Mouse (Mus musculus) stomach, embryonic 15.5 days (tissue): ENCODE results near the gene Ccer1. TPM values are rescaled to one million over a fixed set of nuclear protein-coding genes. Genes with fewer than 3 reads are reported as not detected.

ENCODE experiments used
- ATAC-seq: fragments of 200-750 bp; cut with Nextera tagmentation; 2 replicates; pipeline ENCODE4 v1.8.0; 2017; ENCODE audit warnings: low read depth, moderate number of reproducible peaks, moderate TSS enrichment; ENCODE audit not compliant: insufficient read depth, low FRiP score
- H3K27ac ChIP-seq: fragments of 300-500 bp; sonication (generic); 2 replicates; pipeline ENCODE4 v1.5.1; 2015; ENCODE audit warnings: mild to moderate bottlenecking, inconsistent platforms
- H3K27me3 ChIP-seq: fragments of 300-500 bp; sonication (generic); replicated peaks from 2 replicates; pipeline ENCODE4 v1.6.1; 2015; ENCODE audit warnings: inconsistent platforms
- H3K36me3 ChIP-seq: fragments of 300-500 bp; sonication (generic); 2 replicates; pipeline ENCODE4 v1.6.1; 2015; ENCODE audit warnings: inconsistent platforms
- H3K4me1 ChIP-seq: fragments of 300-500 bp; sonication (generic); 2 replicates; pipeline ENCODE4 v1.6.1; 2015; ENCODE audit warnings: inconsistent platforms
- H3K4me2 ChIP-seq: fragments of 300-500 bp; sonication (generic); 2 replicates; pipeline ENCODE4 v1.6.1; 2015; ENCODE audit warnings: mild to moderate bottlenecking, inconsistent platforms
- H3K4me3 ChIP-seq: fragments of 300-500 bp; sonication (generic); replicated peaks from 2 replicates; pipeline ENCODE4 v1.5.1; 2015; ENCODE audit warnings: inconsistent platforms
- H3K9ac ChIP-seq: fragments of 300-500 bp; sonication (generic); 2 replicates; pipeline ENCODE4 v1.6.1; 2015; ENCODE audit warnings: inconsistent platforms
- H3K9me3 ChIP-seq: fragments of 300-500 bp; sonication (generic); 2 replicates; pipeline ENCODE4 v1.6.1; 2016; ENCODE audit warnings: inconsistent platforms
- WGBS: fragments of 180-500 bp; shearing (Covaris S2); methylation state at CpG from one replicate; pipeline ENCODE4 v1.1.7; 2015; 5-methylcytosine and 5-hydroxymethylcytosine counted together
- polyA plus RNA-seq: library from polyadenylated mRNA; unstranded; fragments of >200 nt; fragmentation: Nextera tagmentation; extraction: Ambion mirVana; gene quantifications from 2 replicates; pipeline ENCODE4 v1.2.1, GENCODE M21; 2015

Ccer1 gene
- not detected in 2 replicates for polyA plus RNA-seq

DNA sequence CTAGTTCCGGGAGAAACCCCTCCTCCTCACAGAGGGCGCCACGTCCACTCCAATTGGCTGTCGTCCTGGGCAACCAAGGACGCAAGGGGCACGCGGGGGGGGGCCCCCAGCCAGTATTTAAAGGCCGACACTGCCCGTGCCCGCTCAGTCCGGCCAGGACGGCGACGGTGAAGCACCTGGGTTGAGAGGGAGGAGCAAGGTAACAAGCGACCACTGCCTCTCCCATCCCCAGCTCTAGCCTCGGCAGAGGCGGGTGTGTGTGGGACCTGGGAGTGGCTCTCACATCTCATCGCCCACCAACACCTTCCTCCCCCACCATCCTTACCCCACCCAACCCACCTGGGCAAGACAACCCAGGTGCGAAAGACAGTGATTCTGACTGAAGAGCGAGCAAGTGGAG, at the start of gene Ccer1:
TSS of gene Ccer1 (plus strand) at position 147 of the 400 bp plus-strand sequence.
- Histone ChIP-seq H3K27me3 (no peaks in the 10 kb centered on the region), H3K27ac (no peak within 1 kb of the TSS), H3K4me3 (no peak within 1 kb of the TSS), H3K9ac (no peak within 1 kb of the TSS), H3K4me1 (no peaks in the 10 kb centered on the region), H3K9me3 (no peaks in the 10 kb centered on the region), H3K4me2 (no peak within 1 kb of the TSS), H3K36me3 (no peaks in the 10 kb centered on the region)
- ATAC-seq, result no peak
- WGBS, result 78% methylated on average over 20 of the region's 20 CpGs

- Histone ChIP-seq H3K4me2 (no peak within 1 kb of the TSS), H3K4me3 (no peak within 1 kb of the TSS), H3K4me1 (no peaks in the 10 kb centered on the region), H3K27me3 (no peaks in the 10 kb centered on the region), H3K27ac (no peak within 1 kb of the TSS), H3K36me3 (no peaks in the 10 kb centered on the region), H3K9me3 (no peaks in the 10 kb centered on the region), H3K9ac (no peak within 1 kb of the TSS)
- WGBS, result 79% methylated on average over 2 of the region's 2 CpGs
- no peak for ATAC-seq
Measured at GRCm38 (mm10) chr10:97643768-97644167, 49.1 kb upstream of the Ccer1 start, which contains the start of gene Epyc. TSS of gene Epyc (plus strand) at chr10:97644068.

GRCm38 (mm10) chr10:97650334-97650733, 42.5 kb upstream of the Ccer1 start:
- WGBS, result 27% methylated on average over 2 of the region's 2 CpGs
- no peak overlapping the region for H3K9ac ChIP-seq
- H3K4me1 ChIP-seq, result no peaks in the 10 kb centered on the region
- ATAC-seq, result no peak; the same call in 1 of the 2 replicates
- no peak overlapping the region for H3K4me2 ChIP-seq
- H3K36me3 ChIP-seq, result no peaks in the 10 kb centered on the region
- no peak overlapping the region for H3K27ac ChIP-seq
- H3K9me3 ChIP-seq, result no peaks in the 10 kb centered on the region
- H3K4me3 ChIP-seq, result no peak overlapping the region
- no peaks in the 10 kb centered on the region for H3K27me3 ChIP-seq

GRCm38 (mm10) chr10:97659489-97659888, 33.4 kb upstream of the Ccer1 start:
- 92% methylated on average over 1 of the region's 1 CpGs for WGBS

GRCm38 (mm10) chr10:97668656-97669055, 24.2 kb upstream of the Ccer1 start:
- no peaks in the 10 kb centered on the region for H3K36me3 ChIP-seq
- no peak for ATAC-seq
- 0 out of 2 replicates have a peak, but pooled peaks cover 2% of the 10 kb centered on the region for H3K4me1 ChIP-seq
- no peaks in the 10 kb centered on the region for H3K9me3 ChIP-seq
- 20% methylated on average over 4 of the region's 4 CpGs for WGBS
- H3K9ac ChIP-seq, result no peak overlapping the region
- peak overlapping the region; percentile 60; the same call in 1 of the 2 replicates for H3K27ac ChIP-seq
- no peak overlapping the region for H3K4me3 ChIP-seq
- no peak overlapping the region for H3K4me2 ChIP-seq
- no peaks in the 10 kb centered on the region for H3K27me3 ChIP-seq

More at GRCm38 (mm10) chr10:97659489-97659888, 33.4 kb upstream of the Ccer1 start:
- H3K4me1 ChIP-seq, result no peaks in the 10 kb centered on the region
- H3K4me3 ChIP-seq, result no peak overlapping the region
- no peak overlapping the region for H3K27ac ChIP-seq
- no peak for ATAC-seq
- no peaks in the 10 kb centered on the region for H3K9me3 ChIP-seq
- no peak overlapping the region for H3K9ac ChIP-seq
- H3K27me3 ChIP-seq, result no peaks in the 10 kb centered on the region
- no peaks in the 10 kb centered on the region for H3K36me3 ChIP-seq
- no peak overlapping the region for H3K4me2 ChIP-seq

GRCm38 (mm10) chr10:97670202-97670601, 22.7 kb upstream of the Ccer1 start:
- ATAC-seq, result no peak
- 35% methylated on average over 4 of the region's 4 CpGs for WGBS

GRCm38 (mm10) chr10:97673239-97673638, 19.6 kb upstream of the Ccer1 start:
- H3K27ac ChIP-seq, result no peak overlapping the region
- H3K9me3 ChIP-seq, result no peaks in the 10 kb centered on the region
- no peaks in the 10 kb centered on the region for H3K27me3 ChIP-seq
- 72% methylated on average over 2 of the region's 2 CpGs for WGBS
- H3K4me1 ChIP-seq, result 0 out of 2 replicates have a peak, but pooled peaks cover 2% of the 10 kb centered on the region
- no peak for ATAC-seq
- H3K36me3 ChIP-seq, result no peaks in the 10 kb centered on the region
- H3K4me2 ChIP-seq, result no peak overlapping the region
- no peak overlapping the region for H3K4me3 ChIP-seq
- H3K9ac ChIP-seq, result no peak overlapping the region

More at GRCm38 (mm10) chr10:97670202-97670601, 22.7 kb upstream of the Ccer1 start:
- Histone ChIP-seq H3K4me1 (0 out of 2 replicates have a peak, but pooled peaks cover 2% of the 10 kb centered on the region), H3K4me2 (no peak overlapping the region), H3K9me3 (no peaks in the 10 kb centered on the region), H3K27me3 (no peaks in the 10 kb centered on the region), H3K9ac (no peak overlapping the region), H3K4me3 (no peak overlapping the region), H3K36me3 (no peaks in the 10 kb centered on the region), H3K27ac (no peak overlapping the region)

DNA sequence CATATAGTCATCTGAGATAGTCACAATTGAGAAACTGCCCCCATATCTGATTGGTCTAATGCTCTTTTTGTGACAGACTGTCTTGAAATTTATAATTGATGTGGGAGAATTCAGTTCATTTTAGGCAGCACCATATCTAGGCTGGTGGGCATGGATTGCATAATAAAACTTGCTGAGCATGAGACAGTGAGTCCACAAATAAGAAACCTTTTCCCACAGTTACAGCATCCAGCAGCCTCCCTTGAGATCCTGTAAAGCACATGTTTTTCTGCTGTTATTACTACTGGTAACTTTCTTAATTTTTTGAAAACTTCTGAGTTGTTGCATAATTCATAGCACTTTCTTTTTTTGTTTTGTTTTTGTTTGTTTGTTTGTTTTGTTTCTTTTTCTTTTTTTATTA, 9.9 kb upstream of the Ccer1 start:
- H3K36me3 ChIP-seq, result no peaks in the 10 kb centered on the region
- no peak overlapping the region for H3K27ac ChIP-seq
- no peak for ATAC-seq
- H3K4me3 ChIP-seq, result no peak overlapping the region
- no peak overlapping the region for H3K4me2 ChIP-seq
- no peaks in the 10 kb centered on the region for H3K4me1 ChIP-seq
- no peaks in the 10 kb centered on the region for H3K27me3 ChIP-seq
- no peaks in the 10 kb centered on the region for H3K9me3 ChIP-seq
- no peak overlapping the region for H3K9ac ChIP-seq

GRCm38 (mm10) chr10:97687198-97687597, 5.7 kb upstream of the Ccer1 start:
- 76% methylated on average over 1 of the region's 1 CpGs for WGBS
- Histone ChIP-seq H3K4me2 (no peak overlapping the region), H3K27ac (no peak overlapping the region), H3K9ac (no peak overlapping the region), H3K27me3 (no peaks in the 10 kb centered on the region), H3K9me3 (no peaks in the 10 kb centered on the region), H3K4me3 (no peak overlapping the region), H3K36me3 (no peaks in the 10 kb centered on the region), H3K4me1 (no peaks in the 10 kb centered on the region)
- ATAC-seq, result no peak

- 47% methylated on average over 3 of the region's 3 CpGs for WGBS
- no peaks in the 10 kb centered on the region for H3K4me1 ChIP-seq
- H3K4me2 ChIP-seq, result no peak overlapping the region
- no peak overlapping the region for H3K27ac ChIP-seq
- ATAC-seq, result no peak
- no peak overlapping the region for H3K4me3 ChIP-seq
- no peaks in the 10 kb centered on the region for H3K9me3 ChIP-seq
- no peak overlapping the region for H3K9ac ChIP-seq
- no peaks in the 10 kb centered on the region for H3K27me3 ChIP-seq
- H3K36me3 ChIP-seq, result no peaks in the 10 kb centered on the region
Measured at GRCm38 (mm10) chr10:97689425-97689824, 3.4 kb upstream of the Ccer1 start.

- Histone ChIP-seq H3K27ac (no peak overlapping the region), H3K9me3 (no peaks in the 10 kb centered on the region), H3K4me3 (no peak overlapping the region), H3K4me2 (no peak overlapping the region), H3K4me1 (no peaks in the 10 kb centered on the region), H3K27me3 (no peaks in the 10 kb centered on the region), H3K9ac (no peak overlapping the region), H3K36me3 (no peaks in the 10 kb centered on the region)
- no peak for ATAC-seq
- WGBS, result 93% methylated on average over 37 of the region's 37 CpGs
Measured at GRCm38 (mm10) chr10:97693398-97694135, 708 bp downstream of the Ccer1 start.

GRCm38 (mm10) chr10:97702321-97702720, 9.5 kb downstream of the Ccer1 start:
- H3K4me2 ChIP-seq, result no peak overlapping the region
- no peaks in the 10 kb centered on the region for H3K36me3 ChIP-seq
- H3K4me3 ChIP-seq, result no peak overlapping the region
- H3K27me3 ChIP-seq, result no peaks in the 10 kb centered on the region
- no peak overlapping the region for H3K9ac ChIP-seq
- H3K9me3 ChIP-seq, result no peaks in the 10 kb centered on the region
- H3K27ac ChIP-seq, result no peak overlapping the region
- ATAC-seq, result no peak
- no peaks in the 10 kb centered on the region for H3K4me1 ChIP-seq
